Mouse (Mus musculus): ENCODE measurements around the gene Mybph. TPM values are rescaled to one million over a fixed set of nuclear protein-coding genes. Genes with fewer than 3 reads are reported as not detected.

The Mybph gene
- polyA plus RNA-seq, 1 experiment from 2014 or later = 0.13 TPM

DNA sequence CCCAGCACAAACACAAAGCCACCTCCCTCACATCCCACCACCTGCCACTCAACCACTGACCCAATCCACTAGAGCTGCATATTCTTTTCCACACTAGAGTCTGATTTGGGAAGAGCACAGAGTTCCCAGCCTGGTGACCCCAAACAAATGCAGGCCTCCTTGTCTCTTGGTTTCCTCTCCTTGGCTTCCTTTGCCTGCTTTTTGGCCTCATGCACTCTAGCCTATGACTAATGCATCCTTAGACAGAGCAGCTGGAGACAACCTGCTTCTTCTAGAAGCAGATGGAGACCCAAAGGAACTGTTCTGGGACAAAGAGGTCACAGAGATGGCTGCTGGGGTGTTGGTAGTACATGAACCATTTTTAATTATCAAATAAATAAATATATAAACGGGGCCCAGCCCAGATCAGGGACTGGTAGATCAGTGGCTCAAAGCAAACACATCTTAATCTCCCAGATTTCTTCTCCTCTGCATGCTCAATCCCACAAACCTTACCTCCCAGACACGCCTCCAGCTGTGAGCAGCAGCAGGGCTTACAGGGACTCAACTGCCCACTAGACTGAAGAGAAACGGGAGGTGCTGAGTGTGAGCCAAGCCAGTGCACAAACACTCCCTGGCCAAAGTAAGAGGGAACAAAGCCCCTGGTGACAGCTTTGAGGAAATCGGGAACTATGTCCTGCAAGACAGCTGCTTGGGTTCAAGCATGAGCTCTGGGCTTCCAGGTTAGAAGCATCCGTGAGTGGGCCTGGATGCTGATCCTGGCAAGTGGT lies 36.7 kb downstream of the Mybph start:
- 0 out of 2 replicates have a peak, but pooled peaks cover 3% of the 10 kb centered on the region for H3K27me3 ChIP-seq (ENCODE audit: insufficient read depth, low read length)
- H3K27ac ChIP-seq = no peak overlapping the region
- WGBS = 62% methylated on average over 5 of the region's 5 CpGs
- H3K9ac ChIP-seq (ENCODE audit: low read depth, low read length) = no peak overlapping the region
- no peak overlapping the region for H3K4me2 ChIP-seq (ENCODE audit: low read length)
- H3K4me3 ChIP-seq (replicated peaks; ENCODE audit: low read depth, low read length) = no peak overlapping the region
- no peak for TF ChIP-seq CTCF (IDR thresholded peaks at IDR 0.05; ENCODE audit: low read depth)
- no peaks in the 10 kb centered on the region for H3K9me3 ChIP-seq (replicated peaks; ENCODE audit: low read length)
- H3K4me1 ChIP-seq (replicated peaks; ENCODE audit: insufficient read depth, low read length) = peaks cover 8% of the 10 kb centered on the region
- ATAC-seq (replicated peaks; ENCODE audit: low FRiP score, low read depth) = no peak
- no peak for DNase-seq (ENCODE audit: low spot score)
- H3K36me3 ChIP-seq (ENCODE audit: insufficient read depth, low read length) = no peaks in the 10 kb centered on the region

DNA sequence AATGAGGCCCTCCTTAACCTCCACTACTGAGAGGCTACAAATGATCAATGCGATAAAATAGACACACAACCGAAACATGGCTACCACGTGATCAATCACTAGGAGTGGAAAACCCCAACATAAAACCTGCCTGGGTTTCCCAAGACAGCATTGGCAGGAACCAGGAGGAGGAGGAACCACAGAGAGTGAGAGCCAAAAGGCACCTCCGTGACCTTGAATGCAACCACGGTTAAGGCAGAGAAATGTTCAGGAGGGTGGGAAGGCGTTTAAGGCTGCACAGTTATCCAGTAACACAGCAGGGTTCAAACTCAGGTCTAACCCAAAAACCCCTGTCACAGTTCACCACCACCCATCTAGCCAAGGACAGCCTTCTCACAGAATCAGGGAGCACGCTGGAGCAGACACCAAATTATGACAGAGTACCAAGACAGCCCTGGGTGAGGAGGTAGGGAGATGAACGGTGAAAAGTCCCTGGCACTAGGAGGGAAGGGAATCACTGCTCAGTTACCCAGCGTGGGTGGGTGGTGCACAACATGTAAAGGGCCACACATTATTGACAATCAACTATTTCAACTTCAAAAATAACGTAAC lies 37.5 kb downstream of the Mybph start:
- 0 out of 2 replicates have a peak overlapping the region, but pooled peaks have one; percentile 13 for H3K9ac ChIP-seq (ENCODE audit: low read depth, low read length)
- peaks cover 15% of the 10 kb centered on the region for H3K4me1 ChIP-seq (replicated peaks; ENCODE audit: insufficient read depth, low read length)
- no peak overlapping the region for H3K4me2 ChIP-seq (ENCODE audit: low read length)
- no peaks in the 10 kb centered on the region for H3K36me3 ChIP-seq (ENCODE audit: insufficient read depth, low read length)
- no peak overlapping the region for H3K27ac ChIP-seq
- no peak overlapping the region for H3K4me3 ChIP-seq (replicated peaks; ENCODE audit: low read depth, low read length)
- TF ChIP-seq CTCF (IDR thresholded peaks at IDR 0.05; ENCODE audit: low read depth) = no peak
- WGBS = 69% methylated on average over 10 of the region's 10 CpGs
- no peak for DNase-seq (ENCODE audit: low spot score)
- H3K9me3 ChIP-seq (replicated peaks; ENCODE audit: low read length) = no peaks in the 10 kb centered on the region
- H3K27me3 ChIP-seq (ENCODE audit: insufficient read depth, low read length) = 0 out of 2 replicates have a peak, but pooled peaks cover 3% of the 10 kb centered on the region
- no peak for ATAC-seq (replicated peaks; ENCODE audit: low FRiP score, low read depth)

DNA sequence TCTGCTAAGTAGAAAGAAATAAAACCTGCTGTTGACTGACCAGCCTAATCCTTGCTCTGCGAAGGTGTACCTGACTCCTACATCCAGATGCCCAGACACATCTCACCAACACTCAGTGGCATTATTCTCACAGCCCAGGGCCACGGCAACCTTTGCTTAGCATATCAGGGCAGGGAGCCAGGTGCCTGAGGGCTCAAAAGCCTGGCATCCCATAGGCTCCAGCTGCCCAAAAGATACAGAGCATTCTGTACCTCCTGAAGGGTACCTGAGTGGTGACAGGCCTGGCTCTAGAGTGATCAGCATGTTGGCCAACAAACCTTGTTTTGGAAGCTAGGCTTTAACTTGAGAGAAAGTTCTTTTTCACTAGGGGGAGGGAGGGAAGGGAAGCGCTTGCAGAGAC lies 38.0 kb downstream of the Mybph start:
- 73% methylated on average over 3 of the region's 3 CpGs for WGBS
- ATAC-seq (replicated peaks; ENCODE audit: low FRiP score, low read depth) (no peak), DNase-seq (ENCODE audit: low spot score) (no peak)
- TF ChIP-seq CTCF (IDR thresholded peaks at IDR 0.05; ENCODE audit: low read depth) = no peak
- H3K9me3 ChIP-seq (replicated peaks; ENCODE audit: low read length) = no peaks in the 10 kb centered on the region
- H3K9ac ChIP-seq (ENCODE audit: low read depth, low read length) = 0 out of 2 replicates have a peak overlapping the region, but pooled peaks have one; percentile 13
- H3K27ac ChIP-seq = no peak overlapping the region
- 0 out of 2 replicates have a peak, but pooled peaks cover 3% of the 10 kb centered on the region for H3K27me3 ChIP-seq (ENCODE audit: insufficient read depth, low read length)
- H3K36me3 ChIP-seq (ENCODE audit: insufficient read depth, low read length) = no peaks in the 10 kb centered on the region
- peaks cover 18% of the 10 kb centered on the region for H3K4me1 ChIP-seq (replicated peaks; ENCODE audit: insufficient read depth, low read length)
- no peak overlapping the region for H3K4me3 ChIP-seq (replicated peaks; ENCODE audit: low read depth, low read length)
- H3K4me2 ChIP-seq (ENCODE audit: low read length) = no peak overlapping the region

DNA sequence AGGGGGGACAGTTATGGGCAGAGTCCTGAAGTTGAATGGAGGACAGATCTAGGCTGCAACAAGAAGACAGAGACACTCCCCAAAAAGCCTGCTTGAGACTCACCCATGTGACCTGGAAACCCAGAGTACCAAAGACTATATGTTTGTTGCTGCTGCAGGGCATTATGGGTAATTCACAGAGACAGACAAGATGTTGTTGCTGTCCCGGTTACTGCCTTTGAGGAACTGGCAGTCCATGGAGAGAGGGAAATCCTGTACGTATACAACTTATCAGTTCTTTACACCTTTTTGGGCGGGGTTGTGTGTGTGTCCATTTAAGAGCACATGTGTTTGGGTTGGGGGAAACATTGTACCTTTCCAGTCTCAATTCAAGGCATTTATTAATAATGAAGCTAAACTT lies 38.4 kb downstream of the Mybph start:
- no peak overlapping the region for H3K27ac ChIP-seq
- H3K4me3 ChIP-seq (replicated peaks; ENCODE audit: low read depth, low read length) = no peak overlapping the region
- no peaks in the 10 kb centered on the region for H3K36me3 ChIP-seq (ENCODE audit: insufficient read depth, low read length)
- H3K4me2 ChIP-seq (ENCODE audit: low read length) = no peak overlapping the region
- no peaks in the 10 kb centered on the region for H3K9me3 ChIP-seq (replicated peaks; ENCODE audit: low read length)
- H3K4me1 ChIP-seq (replicated peaks; ENCODE audit: insufficient read depth, low read length) = peaks cover 18% of the 10 kb centered on the region
- H3K9ac ChIP-seq (ENCODE audit: low read depth, low read length) = no peak overlapping the region
- DNase-seq (ENCODE audit: low spot score) (no peak), ATAC-seq (replicated peaks; ENCODE audit: low FRiP score, low read depth) (no peak)
- no peak for TF ChIP-seq CTCF (IDR thresholded peaks at IDR 0.05; ENCODE audit: low read depth)
- WGBS = 72% methylated on average over 3 of the region's 3 CpGs
- H3K27me3 ChIP-seq (ENCODE audit: insufficient read depth, low read length) = 0 out of 2 replicates have a peak, but pooled peaks cover 3% of the 10 kb centered on the region

DNA sequence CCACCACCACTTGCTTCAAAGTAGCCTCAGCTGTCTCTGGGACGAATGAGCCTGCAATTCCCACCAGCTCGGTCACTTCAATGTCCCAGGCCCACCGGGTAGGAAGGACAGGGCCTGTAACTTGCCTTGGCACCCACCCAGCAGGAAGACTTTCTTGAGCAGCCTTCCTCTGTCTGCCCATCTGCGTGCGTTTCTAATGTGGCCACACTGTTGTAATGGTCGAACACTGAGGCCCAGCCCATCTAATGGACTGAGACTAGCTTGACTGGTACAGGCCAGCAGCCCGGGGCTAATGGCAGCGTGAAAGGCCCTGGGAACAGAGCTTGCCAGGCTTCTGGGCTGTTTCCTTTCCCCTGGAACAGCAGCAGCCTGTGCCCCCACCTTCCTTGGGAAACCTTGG lies 39.1 kb downstream of the Mybph start:
- H3K9ac ChIP-seq (ENCODE audit: low read depth, low read length) = no peak overlapping the region
- H3K4me1 ChIP-seq (replicated peaks; ENCODE audit: insufficient read depth, low read length) = peaks cover 18% of the 10 kb centered on the region
- H3K4me3 ChIP-seq (replicated peaks; ENCODE audit: low read depth, low read length) = no peak overlapping the region
- peak overlapping the region; percentile 68; the same call in 1 of the 2 replicates for H3K4me2 ChIP-seq (ENCODE audit: low read length)
- no peak for DNase-seq (ENCODE audit: low spot score)
- WGBS = 37% methylated on average over 8 of the region's 8 CpGs
- H3K27me3 ChIP-seq (ENCODE audit: insufficient read depth, low read length) = 0 out of 2 replicates have a peak, but pooled peaks cover 3% of the 10 kb centered on the region
- no peak for TF ChIP-seq CTCF (IDR thresholded peaks at IDR 0.05; ENCODE audit: low read depth)
- H3K9me3 ChIP-seq (replicated peaks; ENCODE audit: low read length) = no peaks in the 10 kb centered on the region
- peak overlapping the region; percentile 81 for H3K27ac ChIP-seq
- ATAC-seq (replicated peaks; ENCODE audit: low FRiP score, low read depth) = no peak; the same call in 1 of the 2 replicates
- no peaks in the 10 kb centered on the region for H3K36me3 ChIP-seq (ENCODE audit: insufficient read depth, low read length)

DNA sequence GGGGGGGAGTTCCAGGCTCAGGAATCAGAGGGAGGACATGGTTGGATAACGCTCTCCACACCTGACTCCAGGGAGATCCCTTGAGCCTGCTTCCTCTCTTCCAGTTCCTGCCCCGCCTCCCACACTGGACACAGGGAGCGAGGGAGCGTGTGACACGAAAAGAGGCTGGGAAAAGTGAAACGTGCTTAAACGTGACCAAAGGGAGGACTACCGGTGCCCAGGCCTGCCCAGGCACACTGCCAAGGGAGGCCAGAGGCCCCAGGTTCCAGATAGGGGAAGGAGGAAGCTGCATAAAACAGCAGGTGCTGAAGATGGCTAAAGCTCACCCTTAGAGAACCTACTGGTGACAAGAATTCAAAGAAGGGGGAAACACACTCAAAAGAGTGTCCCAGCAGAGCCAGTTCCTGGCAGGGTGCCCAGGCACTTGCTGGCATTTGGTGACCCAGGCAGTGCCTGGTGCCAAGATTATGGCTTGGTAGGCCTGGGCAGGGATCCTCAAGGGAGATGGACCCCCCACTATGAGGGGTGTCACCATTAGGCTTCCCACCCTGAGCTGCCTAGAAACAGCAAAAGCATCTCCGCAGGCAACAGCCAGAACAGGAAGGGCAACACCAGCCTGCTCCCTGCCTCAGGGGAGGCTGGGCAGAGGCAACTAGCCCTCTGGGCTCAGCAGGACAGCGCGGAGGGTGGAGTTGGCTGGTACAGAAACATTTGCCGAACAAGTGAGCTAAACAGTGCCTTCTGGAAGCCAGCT lies 39.7 kb downstream of the Mybph start:
- Histone ChIP-seq H3K9ac (ENCODE audit: low read depth, low read length) (0 out of 2 replicates have a peak overlapping the region, but pooled peaks have one; percentile 5), H3K9me3 (replicated peaks; ENCODE audit: low read length) (no peaks in the 10 kb centered on the region), H3K36me3 (ENCODE audit: insufficient read depth, low read length) (no peaks in the 10 kb centered on the region), H3K27ac (peak overlapping the region; percentile 81), H3K4me3 (replicated peaks; ENCODE audit: low read depth, low read length) (0 out of 2 replicates have a peak overlapping the region, but pooled peaks have one; percentile 1), H3K4me2 (ENCODE audit: low read length) (peak overlapping the region; percentile 68), H3K4me1 (replicated peaks; ENCODE audit: insufficient read depth, low read length) (peaks cover 18% of the 10 kb centered on the region; the same call in 1 of the 2 replicates), H3K27me3 (ENCODE audit: insufficient read depth, low read length) (0 out of 2 replicates have a peak, but pooled peaks cover 3% of the 10 kb centered on the region)
- ATAC-seq (replicated peaks; ENCODE audit: low FRiP score, low read depth) (peak; percentile 63), DNase-seq (ENCODE audit: low spot score) (peak; percentile 78)
- 26% methylated on average over 11 of the region's 12 CpGs for WGBS
- no peak for TF ChIP-seq CTCF (IDR thresholded peaks at IDR 0.05; ENCODE audit: low read depth)

All from kidney, postnatal 0 days (tissue).